Mouse (Mus musculus) left cerebral cortex, adult 11 months (tissue): ENCODE data around the gene Zcchc14.

Experiments used
- DNase-seq: peaks from one replicate; pipeline ENCODE4 v3.0.0; 2022; ENCODE audit warnings: low spot score

Zcchc14 gene

DNA sequence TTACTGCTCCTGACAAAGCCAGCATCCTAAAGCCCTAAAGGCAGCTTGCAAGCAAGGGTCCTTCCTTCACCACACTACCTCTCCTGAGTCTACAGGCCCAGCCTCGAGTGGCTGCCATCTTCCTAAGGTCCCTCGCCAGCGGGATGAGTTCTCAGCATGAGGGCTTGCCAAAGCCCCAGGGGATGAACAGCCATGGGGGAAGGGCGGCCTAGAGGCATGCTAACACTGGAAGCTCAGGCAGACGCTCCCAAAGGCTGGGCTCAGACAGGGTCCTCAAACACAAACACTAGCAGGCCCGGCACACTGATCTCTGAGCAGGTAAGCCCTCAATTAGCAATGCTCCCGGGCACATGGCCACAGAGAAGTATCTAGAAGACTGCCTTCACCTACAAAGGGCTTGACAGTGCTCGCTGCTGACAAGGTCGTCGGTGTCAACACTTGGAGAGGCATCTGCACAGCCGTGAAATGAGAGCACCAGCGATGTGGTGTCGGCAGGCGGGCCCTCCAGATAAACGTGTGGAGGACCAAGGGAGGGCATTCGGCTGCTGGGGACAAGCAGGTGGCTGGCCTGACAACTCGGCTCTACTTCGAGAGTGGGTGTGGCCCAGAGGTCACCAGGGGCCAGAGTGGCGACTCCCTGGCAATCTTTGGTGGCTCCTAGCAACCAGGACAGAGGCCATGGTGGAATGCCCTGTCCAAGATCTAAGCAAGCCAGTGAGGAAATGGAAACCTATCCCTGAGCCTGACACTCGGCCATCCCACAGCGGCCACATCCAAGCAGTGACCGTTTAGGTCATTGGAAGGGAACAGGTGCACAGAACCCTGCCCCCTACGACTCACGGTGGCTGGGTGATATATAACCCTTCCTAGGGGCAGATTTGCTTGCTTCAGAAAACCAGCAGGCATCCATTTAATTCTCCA lies 101.4 kb downstream of the Zcchc14 start:
- DNase-seq: no peak

DNA sequence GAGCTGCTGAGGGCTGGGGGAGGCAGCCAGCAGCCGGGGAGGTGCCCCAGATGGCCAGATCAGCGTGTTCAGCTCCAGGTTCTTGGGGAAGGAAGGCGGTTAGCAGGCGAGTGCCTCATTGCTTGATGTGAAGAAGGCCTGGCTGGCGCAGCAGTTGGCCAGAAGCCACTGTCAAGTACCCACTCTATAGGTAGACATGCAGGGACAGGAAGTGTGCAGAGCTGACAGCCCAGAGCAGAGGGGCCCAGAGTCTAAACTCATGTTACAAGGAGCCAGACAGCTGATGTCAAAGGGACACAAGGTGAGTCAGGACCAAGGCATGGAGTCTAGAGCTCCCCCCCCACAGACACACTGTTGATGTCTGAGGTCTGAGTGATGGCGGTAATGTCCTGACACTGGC lies 102.6 kb downstream of the Zcchc14 start:
- no peak for DNase-seq
